Mouse (Mus musculus) forebrain, embryonic 13.5 days (tissue): Measurements from ENCODE around the gene Hist1h1b. TPM values are rescaled to one million over a fixed set of nuclear protein-coding genes. Genes with fewer than 3 reads are reported as not detected.
"Not testable (repeated sequence)": the region's sequence is repeated elsewhere in the genome, so short reads cannot be mapped to it uniquely, and the experiment has no call there.

ENCODE experiments used
- ATAC-seq: fragments of 200-750 bp; cut with Nextera tagmentation; 2 replicates; pipeline ENCODE4 v1.8.0; 2017
- H3K27ac ChIP-seq: fragments of 300-500 bp; sonication (generic); 2 replicates; pipeline ENCODE4 v1.5.1; 2015; ENCODE audit warnings: inconsistent platforms, mild to moderate bottlenecking, moderate library complexity
- H3K27me3 ChIP-seq: fragments of 300-500 bp; sonication (generic); 2 replicates; pipeline ENCODE4 v1.6.1; 2015; ENCODE audit warnings: mild to moderate bottlenecking, inconsistent platforms
- H3K36me3 ChIP-seq: fragments of 300-500 bp; sonication (generic); 2 replicates; pipeline ENCODE4 v1.6.1; 2015; ENCODE audit warnings: mild to moderate bottlenecking, inconsistent platforms; ENCODE audit not compliant: poor library complexity, severe bottlenecking
- H3K4me1 ChIP-seq: fragments of 300-500 bp; sonication (generic); 2 replicates; pipeline ENCODE4 v1.6.1; 2015; ENCODE audit warnings: inconsistent platforms
- H3K4me2 ChIP-seq: fragments of 300-500 bp; sonication (generic); 2 replicates; pipeline ENCODE4 v1.6.1; 2015; ENCODE audit warnings: inconsistent platforms, mild to moderate bottlenecking, moderate library complexity
- H3K4me3 ChIP-seq: fragments of 300-500 bp; sonication (generic); 2 replicates; pipeline ENCODE4 v1.5.1; 2015; ENCODE audit warnings: mild to moderate bottlenecking, inconsistent platforms
- H3K9ac ChIP-seq: fragments of 300-500 bp; sonication (generic); 2 replicates; pipeline ENCODE4 v1.6.1; 2015; ENCODE audit warnings: mild to moderate bottlenecking, inconsistent platforms
- H3K9me3 ChIP-seq: fragments of 300-500 bp; sonication (generic); replicated peaks from 2 replicates; pipeline ENCODE4 v1.6.1; 2016; ENCODE audit warnings: inconsistent platforms
- WGBS: fragments of 180-500 bp; shearing (Covaris S2); methylation state at CpG from one replicate; pipeline ENCODE4 v1.1.7; 2015; 5-methylcytosine and 5-hydroxymethylcytosine counted together
- polyA plus RNA-seq: library from polyadenylated mRNA; unstranded; fragments of >200 nt; fragmentation: Nextera tagmentation; extraction: Ambion mirVana; gene quantifications from 2 replicates; pipeline ENCODE4 v1.2.1, GENCODE M21; 2015

Hist1h1b gene
- polyA plus RNA-seq, 1 experiment from 2014 or later = 37.1 TPM

DNA sequence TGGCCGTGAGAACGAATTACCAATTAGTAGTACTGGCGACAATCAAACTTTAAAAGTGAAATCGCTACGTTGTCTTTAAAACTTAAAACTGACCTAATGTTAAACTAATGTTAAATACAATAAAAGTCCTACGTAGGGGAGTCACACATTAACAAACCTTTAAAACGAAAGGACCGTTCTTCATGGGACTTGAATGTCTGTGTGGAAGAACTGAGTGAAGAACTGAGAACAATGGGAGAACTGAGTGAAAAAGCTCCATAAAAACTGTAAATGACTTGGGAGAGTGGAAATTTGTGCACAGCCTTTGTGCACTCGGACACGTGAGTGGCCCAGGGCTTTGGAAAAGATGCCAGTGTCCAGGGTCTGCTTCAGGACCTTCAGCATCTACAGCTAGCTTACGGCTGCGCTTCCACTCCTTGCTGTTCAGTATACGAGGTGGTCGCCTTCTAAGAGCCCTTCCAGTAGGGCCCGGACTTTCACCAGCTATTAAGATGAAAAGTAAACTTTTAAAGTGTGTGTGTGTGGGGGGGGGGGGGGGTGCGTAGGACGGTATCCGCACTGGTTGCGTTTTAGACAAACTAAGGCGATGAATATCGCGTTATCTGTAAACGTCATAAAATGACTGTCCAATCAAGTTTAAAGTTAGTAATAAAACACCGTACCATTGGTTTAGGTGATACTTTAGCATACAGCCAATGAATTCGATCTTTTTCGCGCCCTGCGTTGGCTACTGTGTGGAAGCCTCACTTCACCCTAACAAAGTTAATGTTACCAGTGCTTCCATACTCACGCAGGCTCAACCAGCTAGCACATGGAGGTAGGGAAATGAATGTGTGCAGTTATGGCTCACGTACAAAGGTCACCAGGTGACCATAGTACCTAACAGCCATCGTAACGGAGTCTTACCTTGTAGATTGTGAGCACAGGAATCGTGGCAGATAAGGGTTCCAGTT is 1.3 kb downstream of the Hist1h1b start:
- H3K9me3 ChIP-seq = no peaks in the 10 kb centered on the region
- peak overlapping the region; percentile 53 for H3K4me3 ChIP-seq
- WGBS = 2% methylated on average over 33 of the region's 33 CpGs
- ATAC-seq = peak; percentile 92
- peak overlapping the region; percentile 91 for H3K4me2 ChIP-seq
- H3K27ac ChIP-seq = peak overlapping the region; percentile 97
- H3K27me3 ChIP-seq = no peaks in the 10 kb centered on the region
- H3K4me1 ChIP-seq = peaks cover 40% of the 10 kb centered on the region
- H3K9ac ChIP-seq = peak overlapping the region; percentile 92
- no peaks in the 10 kb centered on the region for H3K36me3 ChIP-seq

DNA sequence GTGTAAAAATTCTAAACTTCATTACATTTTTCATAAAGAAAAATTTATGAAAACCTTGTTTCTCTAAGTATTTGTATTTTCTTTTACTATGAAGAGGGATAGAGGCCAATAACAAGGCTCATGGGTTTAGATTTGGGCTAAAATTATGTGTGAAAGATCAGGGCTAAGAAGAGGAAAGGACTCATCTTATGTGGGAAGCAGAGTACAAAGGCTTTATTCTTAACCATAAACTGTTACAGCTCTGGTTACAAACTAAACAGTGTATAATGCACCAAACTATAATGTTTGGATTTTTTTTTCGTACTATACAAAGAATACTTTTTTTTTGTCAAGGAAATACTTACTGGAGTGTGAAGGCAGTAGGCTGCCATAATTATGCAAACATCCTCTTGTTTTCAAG is 24.7 kb downstream of the Hist1h1b start:
- H3K4me1 ChIP-seq = peaks cover 22% of the 10 kb centered on the region
- H3K9me3 ChIP-seq = no peaks in the 10 kb centered on the region
- H3K4me2 ChIP-seq = peak overlapping the region; percentile 45
- no peak overlapping the region for H3K4me3 ChIP-seq
- 60% methylated on average over 1 of the region's 1 CpGs for WGBS
- H3K27me3 ChIP-seq = no peaks in the 10 kb centered on the region
- H3K9ac ChIP-seq = no peak overlapping the region
- H3K27ac ChIP-seq = no peak overlapping the region
- ATAC-seq = no peak
- no peaks in the 10 kb centered on the region for H3K36me3 ChIP-seq

- H3K4me1 ChIP-seq = peaks cover 25% of the 10 kb centered on the region
- not testable (repeated sequence) for H3K9me3 ChIP-seq, H3K27me3 ChIP-seq, H3K36me3 ChIP-seq
- H3K27ac ChIP-seq = peak overlapping the region; percentile 96
- peak; percentile 1; the same call in 1 of the 2 replicates for ATAC-seq
- H3K9ac ChIP-seq = peak overlapping the region; percentile 66
- under 1% methylated on average over 25 of the region's 26 CpGs for WGBS
- H3K4me3 ChIP-seq = peak overlapping the region; percentile 47
- H3K4me2 ChIP-seq = peak overlapping the region; percentile 74
These were observed 26.0 kb downstream of the Hist1h1b start for GRCm38 (mm10) chr13:21754294-21755001.

- peak within 1 kb of the TSS; percentile 96 for H3K27ac ChIP-seq
- not testable (repeated sequence) for H3K9me3 ChIP-seq, H3K27me3 ChIP-seq, H3K36me3 ChIP-seq
- peak; percentile 95 for ATAC-seq
- peak within 1 kb of the TSS; percentile 80 for H3K9ac ChIP-seq
- peak within 1 kb of the TSS; percentile 74 for H3K4me2 ChIP-seq
- under 1% methylated on average over 45 of the region's 50 CpGs for WGBS
- peaks cover 32% of the 10 kb centered on the region for H3K4me1 ChIP-seq
- H3K4me3 ChIP-seq = peak within 1 kb of the TSS; percentile 47
These were observed 26.7 kb downstream of the Hist1h1b start, which contains the start of the genes Hist1h2ak and Hist1h2bn for GRCm38 (mm10) chr13:21753524-21754285. Hist1h2ak (minus strand) TSS chr13:21753827. Hist1h2bn (plus strand) TSS chr13:21754123.

DNA sequence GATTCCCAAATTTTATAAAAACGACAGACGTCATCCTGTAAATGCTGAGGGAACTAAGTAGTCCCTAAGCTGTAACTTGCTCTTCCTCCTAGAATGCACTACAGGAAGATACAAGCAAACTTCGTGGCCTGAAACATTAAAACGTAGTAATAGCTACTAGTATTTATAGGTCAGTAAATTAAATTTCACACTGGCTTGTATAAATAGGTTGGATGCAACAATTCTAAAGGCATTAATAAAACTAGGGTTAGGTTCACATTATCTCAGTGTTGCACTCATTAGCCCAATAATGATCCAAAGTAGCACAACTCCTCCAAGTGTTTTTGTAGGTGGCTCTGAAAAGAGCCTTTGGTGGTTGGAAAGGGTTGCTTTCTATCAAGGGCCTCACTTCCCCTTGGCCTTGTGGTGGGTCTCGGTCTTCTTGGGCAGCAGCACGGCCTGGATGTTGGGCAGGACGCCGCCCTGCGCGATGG is 27.3 kb downstream of the Hist1h1b start:
- peak overlapping the region; percentile 96 for H3K27ac ChIP-seq
- H3K4me1 ChIP-seq = peaks cover 36% of the 10 kb centered on the region
- H3K27me3 ChIP-seq = no peaks in the 10 kb centered on the region
- H3K9ac ChIP-seq = peak overlapping the region; percentile 80
- peak overlapping the region; percentile 74 for H3K4me2 ChIP-seq
- no peaks in the 10 kb centered on the region for H3K36me3 ChIP-seq
- H3K9me3 ChIP-seq = no peaks in the 10 kb centered on the region
- WGBS = 1% methylated on average over 10 of the region's 10 CpGs
- H3K4me3 ChIP-seq = peak overlapping the region; percentile 47
- ATAC-seq = no peak

GRCm38 (mm10) chr13:21752356-21752755 is 28.1 kb downstream of the Hist1h1b start:
- H3K4me3 ChIP-seq = peak overlapping the region; percentile 47; the same call in 1 of the 2 replicates
- ATAC-seq = no peak
- peak overlapping the region; percentile 74 for H3K4me2 ChIP-seq

GRCm38 (mm10) chr13:21751827-21752226 is 28.6 kb downstream of the Hist1h1b start:
- ATAC-seq = no peak
- WGBS = 72% methylated on average over 3 of the region's 3 CpGs
- H3K9ac ChIP-seq = peak overlapping the region; percentile 26; the same call in 1 of the 2 replicates
- peak overlapping the region; percentile 74; the same call in 1 of the 2 replicates for H3K4me2 ChIP-seq
- peaks cover 43% of the 10 kb centered on the region for H3K4me1 ChIP-seq
- peak overlapping the region; percentile 47; the same call in 1 of the 2 replicates for H3K4me3 ChIP-seq
- H3K27ac ChIP-seq = peak overlapping the region; percentile 96
- no peaks in the 10 kb centered on the region for H3K36me3 ChIP-seq
- no peaks in the 10 kb centered on the region for H3K9me3 ChIP-seq
- no peaks in the 10 kb centered on the region for H3K27me3 ChIP-seq

More at GRCm38 (mm10) chr13:21752356-21752755, 28.1 kb downstream of the Hist1h1b start:
- Histone ChIP-seq H3K9ac (peak overlapping the region; percentile 26; the same call in 1 of the 2 replicates), H3K36me3 (no peaks in the 10 kb centered on the region), H3K9me3 (no peaks in the 10 kb centered on the region), H3K27ac (peak overlapping the region; percentile 96), H3K27me3 (no peaks in the 10 kb centered on the region), H3K4me1 (peaks cover 40% of the 10 kb centered on the region)
- 49% methylated on average over 3 of the region's 3 CpGs for WGBS

GRCm38 (mm10) chr13:21751417-21751816 is 29.0 kb downstream of the Hist1h1b start:
- no peak overlapping the region for H3K4me2 ChIP-seq
- no peak overlapping the region for H3K4me3 ChIP-seq
- no peaks in the 10 kb centered on the region for H3K36me3 ChIP-seq
- ATAC-seq = no peak
- H3K27me3 ChIP-seq = no peaks in the 10 kb centered on the region
- peak overlapping the region; percentile 96 for H3K27ac ChIP-seq
- H3K9ac ChIP-seq = no peak overlapping the region
- no peaks in the 10 kb centered on the region for H3K9me3 ChIP-seq
- H3K4me1 ChIP-seq = peaks cover 43% of the 10 kb centered on the region

- H3K4me2 ChIP-seq = peak within 1 kb of the TSS; percentile 84
- H3K4me3 ChIP-seq = peak within 1 kb of the TSS; percentile 62
- under 1% methylated on average over 41 of the region's 56 CpGs for WGBS
- H3K9ac ChIP-seq = peak within 1 kb of the TSS; percentile 82
- not testable (repeated sequence) for H3K9me3 ChIP-seq, H3K27me3 ChIP-seq, H3K36me3 ChIP-seq
- peaks cover 40% of the 10 kb centered on the region for H3K4me1 ChIP-seq
- ATAC-seq = peak; percentile 86
- peak within 1 kb of the TSS; percentile 96 for H3K27ac ChIP-seq
These were observed 30.0 kb downstream of the Hist1h1b start, which contains the start of gene Hist1h4k for GRCm38 (mm10) chr13:21750159-21751017. Hist1h4k (minus strand) TSS chr13:21750505.

GRCm38 (mm10) chr13:21749387-21750158 is 30.9 kb downstream of the Hist1h1b start:
- peak overlapping the region; percentile 82 for H3K9ac ChIP-seq
- no peak for ATAC-seq
- peaks cover 35% of the 10 kb centered on the region for H3K4me1 ChIP-seq
- H3K27me3 ChIP-seq = no peaks in the 10 kb centered on the region
- 3% methylated on average over 5 of the region's 5 CpGs for WGBS
- no peaks in the 10 kb centered on the region for H3K9me3 ChIP-seq
- H3K36me3 ChIP-seq = no peaks in the 10 kb centered on the region
- peak overlapping the region; percentile 95 for H3K27ac ChIP-seq
- peak overlapping the region; percentile 62 for H3K4me3 ChIP-seq
- peak overlapping the region; percentile 84 for H3K4me2 ChIP-seq
